Mouse (Mus musculus) skeletal muscle tissue, adult 2 months (tissue): ENCODE data around the gene Pkp2.

ENCODE experiments used
- DNase-seq: peaks from one replicate; pipeline ENCODE4 v3.0.0-alpha.2; 2012; ENCODE audit warnings: low read depth, low spot score

Gene Pkp2

GRCm38 (mm10) chr16:16260882-16261281 lies 47.8 kb downstream of the Pkp2 start:
- no peak for DNase-seq

DNA sequence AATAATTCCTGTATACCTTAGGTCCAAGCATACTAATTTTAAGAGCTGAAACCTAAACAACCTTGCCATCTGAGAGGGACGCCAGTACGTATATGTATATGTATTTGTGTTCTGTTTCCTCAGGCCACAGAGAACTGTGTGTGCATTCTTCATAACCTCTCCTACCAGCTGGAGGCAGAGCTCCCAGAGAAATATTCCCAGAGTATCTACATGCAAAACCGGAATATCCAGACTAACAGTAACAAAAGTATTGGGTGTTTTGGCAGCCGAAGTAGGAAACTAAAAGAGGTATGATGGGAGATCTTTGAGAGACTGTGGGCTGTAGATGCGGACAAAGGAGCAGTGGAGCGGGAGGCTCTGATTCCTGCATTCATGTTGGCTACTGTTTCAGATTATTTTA lies 48.4 kb downstream of the Pkp2 start:
- no peak for DNase-seq

GRCm38 (mm10) chr16:16262436-16262835 lies 49.3 kb downstream of the Pkp2 start:
- no peak for DNase-seq

DNA sequence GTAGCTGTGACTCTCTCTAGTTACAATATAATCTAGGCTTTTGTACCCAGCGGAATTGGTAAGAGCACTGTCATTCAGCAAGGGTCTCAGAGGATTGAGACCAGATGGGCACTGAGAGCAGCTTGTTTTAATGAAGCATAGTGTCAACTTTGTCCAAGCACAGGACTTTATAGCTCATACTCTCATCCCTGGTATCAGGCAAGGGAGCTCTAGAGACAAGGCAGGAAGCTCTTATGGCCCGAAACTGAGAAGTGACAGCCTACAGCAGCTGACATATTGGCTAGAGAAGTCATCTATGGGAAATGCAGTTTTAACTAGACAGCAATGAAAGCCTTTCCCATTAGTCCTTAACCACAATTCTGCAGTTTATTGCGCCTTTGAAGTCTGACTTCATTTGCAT lies 59.9 kb downstream of the Pkp2 start:
- DNase-seq, result no peak

- no peak for DNase-seq
These were observed 60.6 kb downstream of the Pkp2 start for GRCm38 (mm10) chr16:16273752-16274151.

GRCm38 (mm10) chr16:16302369-16303137 lies 89.4 kb downstream of the Pkp2 start, which contains the start of gene Yars2:
Gene Yars2, plus strand, starts transcription at chr16:16302965.
- DNase-seq, result peak; percentile 94

DNA sequence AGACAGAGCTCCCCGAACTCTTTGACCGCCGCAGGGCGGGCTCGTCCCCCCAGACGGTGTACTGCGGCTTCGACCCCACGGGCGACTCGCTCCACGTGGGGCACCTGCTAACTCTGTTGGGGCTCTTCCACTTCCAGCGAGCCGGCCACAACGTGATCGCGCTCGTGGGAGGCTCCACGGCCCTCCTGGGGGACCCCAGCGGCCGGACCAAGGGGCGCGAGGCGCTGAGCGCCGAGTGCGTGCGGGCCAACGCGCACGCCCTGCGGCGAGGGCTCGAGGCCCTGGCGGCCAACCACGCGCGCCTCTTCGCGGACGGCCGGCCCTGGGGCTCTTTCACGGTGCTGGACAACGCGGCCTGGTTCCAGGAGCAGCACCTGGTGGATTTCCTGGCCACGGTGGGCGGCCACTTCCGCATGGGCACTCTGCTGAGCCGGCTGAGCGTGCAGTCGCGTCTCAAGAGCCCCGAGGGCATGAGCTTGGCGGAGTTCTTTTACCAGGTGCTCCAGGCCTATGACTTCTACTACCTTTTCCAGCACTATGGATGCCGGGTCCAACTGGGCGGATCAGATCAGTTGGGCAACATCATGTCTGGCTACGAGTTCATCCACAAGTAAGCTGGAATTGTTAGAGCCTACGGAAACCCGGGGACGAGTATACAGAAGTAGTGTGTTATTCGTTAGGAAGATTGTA lies 90.2 kb downstream of the Pkp2 start:
- peak; percentile 5 for DNase-seq

DNA sequence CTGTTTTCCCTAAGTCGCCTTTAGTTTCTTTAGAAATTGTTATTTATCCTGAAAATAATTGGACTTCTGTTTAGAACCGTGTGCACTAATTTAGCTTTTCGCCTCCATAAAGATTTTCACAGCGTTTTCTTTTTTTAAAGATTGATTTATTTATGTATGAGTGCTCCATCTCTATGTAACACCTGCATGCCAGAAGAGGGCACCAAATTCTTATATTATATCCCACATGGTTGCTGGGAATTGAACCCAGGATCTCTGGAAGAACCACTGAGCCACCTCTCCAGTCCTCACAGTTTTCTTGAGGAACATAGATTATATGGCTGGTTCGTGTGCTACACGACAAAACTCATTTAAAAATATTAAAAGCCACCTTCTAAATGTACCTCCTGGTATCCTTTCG lies 90.8 kb downstream of the Pkp2 start:
- DNase-seq, result no peak

DNA sequence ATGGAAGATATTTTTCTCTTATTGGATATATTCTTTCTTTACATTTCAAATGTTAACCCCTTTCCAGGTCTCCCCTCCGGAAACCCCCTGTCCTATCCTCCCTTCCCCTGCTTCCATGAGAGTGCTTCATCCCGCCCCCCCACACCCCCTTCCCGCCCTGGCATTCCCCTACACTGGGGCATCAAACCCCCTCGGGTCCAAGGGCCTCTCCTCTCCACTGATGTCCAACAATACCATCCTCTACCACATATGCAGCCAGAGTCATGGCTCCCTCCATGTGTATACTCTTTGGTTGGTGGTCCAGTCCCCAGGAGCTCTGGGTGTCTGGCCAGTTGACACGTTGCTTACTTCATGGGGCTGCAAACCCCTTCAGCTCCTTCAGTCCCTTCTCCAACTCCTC lies 98.2 kb downstream of the Pkp2 start:
- no peak for DNase-seq
